Mouse (Mus musculus) cortical plate, adult 2 months (tissue): ENCODE data around the gene Sdf2.

Source experiments
- CTCF ChIP-seq: fragments of 200-500 bp; IDR thresholded peaks from 2 replicates; pipeline ENCODE4 v1.5.1; 2011; ENCODE audit warnings: mild to moderate bottlenecking, control low read depth, low read length; ENCODE audit not compliant: insufficient read depth; ENCODE audit errors: extremely low read depth
- POLR2A ChIP-seq: fragments of 200-500 bp; IDR thresholded peaks from 2 replicates; pipeline ENCODE4 v1.6.1; 2011; ENCODE audit warnings: mild to moderate bottlenecking, low read length, control low read depth; ENCODE audit not compliant: insufficient read depth; ENCODE audit errors: extremely low read depth

DNA sequence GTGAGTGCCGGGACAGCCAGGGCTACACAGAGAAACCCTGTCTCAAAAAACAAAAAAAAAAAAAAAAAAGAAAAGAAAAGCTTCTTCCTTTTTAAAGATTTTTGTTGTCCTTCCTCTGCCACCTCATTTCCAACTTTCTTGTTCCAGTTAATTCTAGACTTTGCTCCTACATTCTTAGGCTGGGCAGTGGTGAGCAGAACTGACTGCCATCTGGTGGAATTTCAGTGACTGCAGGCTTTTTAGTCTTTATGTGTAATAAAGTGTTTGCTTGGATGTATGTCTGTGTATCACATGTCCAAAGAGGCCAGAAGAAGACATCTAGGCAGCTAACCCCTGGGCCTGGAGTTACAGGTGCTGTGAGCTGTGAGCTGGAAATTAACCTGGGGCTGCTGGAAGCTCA, 11.1 kb downstream of the Sdf2 start:
- TF ChIP-seq CTCF: no peak
- TF ChIP-seq POLR2A: no peak
